Mouse (Mus musculus) lung, adult 2 months (tissue): ENCODE data around the gene Stk33.

ENCODE experiments used
- CTCF ChIP-seq: fragments of 200-500 bp; IDR thresholded peaks from 2 replicates; pipeline ENCODE4 v1.5.1; 2011; ENCODE audit warnings: mild to moderate bottlenecking, low read length, control low read depth; ENCODE audit not compliant: insufficient read depth
- POLR2A ChIP-seq: fragments of 200-500 bp; IDR thresholded peaks from 2 replicates; pipeline ENCODE4 v1.6.1; 2011; ENCODE audit warnings: low read depth, mild to moderate bottlenecking, control low read depth, low read length, borderline replicate concordance; ENCODE audit errors: extremely low read depth

DNA sequence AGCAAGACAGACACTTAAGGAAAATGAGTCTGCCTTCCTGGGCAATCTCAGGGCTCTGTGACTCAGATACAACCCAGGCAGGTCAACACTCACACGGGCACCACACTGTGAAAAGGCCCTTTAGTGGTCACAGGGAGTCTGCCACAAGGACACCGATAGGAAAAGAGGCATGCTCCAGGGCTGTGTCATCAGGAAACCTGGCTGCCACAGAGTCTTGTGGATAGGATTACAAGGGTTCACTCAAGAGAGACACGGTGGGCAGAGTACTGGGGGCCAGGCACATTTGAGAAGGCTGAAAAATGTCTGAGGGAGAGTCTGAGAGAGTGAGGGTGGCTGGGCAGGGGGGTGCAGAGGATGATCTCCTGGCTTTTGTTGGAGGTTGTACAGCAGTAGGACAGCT, 164.6 kb downstream of the Stk33 start:
- TF ChIP-seq POLR2A (no peak), CTCF (no peak)
